Mouse (Mus musculus): ENCODE data around the gene Gstt1.
"Not testable (repeated sequence)": the region's sequence is repeated elsewhere in the genome, so short reads cannot be mapped to it uniquely, and the experiment has no call there.

GRCm38 (mm10) chr10:75767756-75768155 lies 30.6 kb downstream of the Gstt1 start:
- TF ChIP-seq MAX (IDR thresholded peaks at IDR 0.05); CTCF (IDR thresholded peaks at IDR 0.05; ENCODE audit: control insufficient read depth, insufficient read depth, insufficient read length); USF1 (IDR thresholded peaks at IDR 0.05; ENCODE audit: low read depth); MYOD1 (IDR thresholded peaks at IDR 0.05; ENCODE audit: control insufficient read depth, insufficient read length, low read depth): not testable (repeated sequence)
